Mouse (Mus musculus) MEL (cell line): Measurements from ENCODE around the gene Tmem86b. TPM values are rescaled to one million over a fixed set of nuclear protein-coding genes. Genes with fewer than 3 reads are reported as not detected.
A peak's percentile ranks its signal among the peaks of the same experiment; 100 is the strongest.

Experiments used
- DNase-seq: peaks from one replicate; pipeline ENCODE4 v3.0.0; 2011; ENCODE audit warnings: low read depth, low spot score
- H3K27ac ChIP-seq: 2 replicates; pipeline ENCODE4 v1.5.1; 2012; ENCODE audit warnings: low read depth, mild to moderate bottlenecking, control low read depth, low read length, moderate library complexity; ENCODE audit not compliant: control insufficient read depth
- H3K27me3 ChIP-seq, 2 experiments: fragments of 150-350 bp in 1 of 2; sonication (generic) in 1 of 2; 2 replicates each; pipeline ENCODE4 v1.6.1; 2012; ENCODE audit warnings: low read length in 2 of 2, mild to moderate bottlenecking in 2 of 2, improper control_type of control experiment in 1 of 2, moderate library complexity in 1 of 2; ENCODE audit not compliant: insufficient read depth in 2 of 2, control insufficient read depth in 1 of 2
- H3K36me3 ChIP-seq, 2 experiments: 2 replicates each; pipeline ENCODE4 v1.6.1; 2012 to 2014; ENCODE audit warnings: low read length in 2 of 2, improper control_type of control experiment in 1 of 2, inconsistent platforms in 1 of 2, mild to moderate bottlenecking in 1 of 2; ENCODE audit not compliant: insufficient read depth in 2 of 2, control insufficient read depth in 1 of 2
- H3K4me1 ChIP-seq, 2 experiments: fragments of 150-350 bp in 1 of 2; sonication (generic) in 1 of 2; 2 replicates each; pipeline ENCODE4 v1.6.1; 2012; ENCODE audit warnings: low read length in 2 of 2, improper control_type of control experiment in 1 of 2, mild to moderate bottlenecking in 1 of 2; ENCODE audit not compliant: insufficient read depth in 2 of 2, control insufficient read depth in 1 of 2
- H3K4me3 ChIP-seq, 2 experiments: fragments of 150-350 bp in 1 of 2; sonication (generic) in 1 of 2; 2 replicates each; pipeline ENCODE4 v1.5.1; 2012; ENCODE audit warnings: low read depth in 2 of 2, low read length in 2 of 2, mild to moderate bottlenecking in 2 of 2, moderate library complexity in 2 of 2, control low read depth in 1 of 2, improper control_type of control experiment in 1 of 2; ENCODE audit not compliant: control insufficient read depth in 1 of 2, insufficient read depth in 1 of 2
- H3K79me2 ChIP-seq: 2 replicates; pipeline ENCODE4 v1.6.1; 2012; ENCODE audit warnings: mild to moderate bottlenecking, low read length, moderate library complexity; ENCODE audit not compliant: control insufficient read depth, poor library complexity, insufficient read depth
- H3K9ac ChIP-seq: 2 replicates; pipeline ENCODE4 v1.6.1; 2012; ENCODE audit warnings: low read depth, mild to moderate bottlenecking, control low read depth, low read length, moderate library complexity; ENCODE audit not compliant: control insufficient read depth, poor library complexity, severe bottlenecking
- H3K9me3 ChIP-seq: fragments of 150-350 bp; sonication (generic); replicated peaks from 2 replicates; pipeline ENCODE4 v1.6.1; 2012; ENCODE audit warnings: mild to moderate bottlenecking, low read length, improper control_type of control experiment, moderate library complexity; ENCODE audit not compliant: insufficient read depth
- CHD2 ChIP-seq: IDR thresholded peaks from 2 replicates; pipeline ENCODE4 v1.6.1; 2011; ENCODE audit warnings: low read length, improper control_type of control experiment
- CTCF ChIP-seq, 3 experiments: IDR thresholded peaks in 2 of 3; conservative IDR thresholded peaks in 1 of 3; 2 replicates each; pipeline ENCODE4 v1.5.1; 2011 to 2012; ENCODE audit warnings: low read length in 3 of 3, low read depth in 2 of 3, mild to moderate bottlenecking in 2 of 3, improper control_type of control experiment in 1 of 3, inconsistent platforms in 1 of 3, mixed read lengths in 1 of 3, moderate library complexity in 1 of 3; ENCODE audit not compliant: control insufficient read depth in 1 of 3, insufficient read depth in 1 of 3, poor library complexity in 1 of 3, severe bottlenecking in 1 of 3
- EP300 ChIP-seq, 2 experiments: IDR thresholded peaks; 2 replicates each; pipeline ENCODE4 v1.6.1; 2011; ENCODE audit warnings: improper control_type of control experiment in 2 of 2, low read length in 2 of 2, low read depth in 1 of 2, mild to moderate bottlenecking in 1 of 2
- GABPA ChIP-seq: IDR thresholded peaks from 2 replicates; pipeline ENCODE4 v1.6.1; 2012; ENCODE audit warnings: low read depth, mild to moderate bottlenecking, inconsistent platforms, low read length, improper control_type of control experiment, moderate library complexity
- HCFC1 ChIP-seq: IDR thresholded peaks from 2 replicates; pipeline ENCODE4 v1.6.1; 2012; ENCODE audit warnings: low read depth, mild to moderate bottlenecking, inconsistent platforms, low read length, improper control_type of control experiment, moderate library complexity
- MAX ChIP-seq: IDR thresholded peaks from 2 replicates; pipeline ENCODE4 v1.6.1; 2011; ENCODE audit warnings: low read length, improper control_type of control experiment
- MXI1 ChIP-seq: IDR thresholded peaks from 2 replicates; pipeline ENCODE4 v1.6.1; 2011; ENCODE audit warnings: mild to moderate bottlenecking, low read depth, low read length, improper control_type of control experiment
- MYB ChIP-seq: IDR thresholded peaks from 2 replicates; pipeline ENCODE4 v1.6.1; 2011; ENCODE audit warnings: mild to moderate bottlenecking, low read depth, low read length, improper control_type of control experiment
- MYC ChIP-seq: IDR thresholded peaks from 2 replicates; pipeline ENCODE4 v1.6.1; 2011; ENCODE audit warnings: low read depth, mild to moderate bottlenecking, low read length, improper control_type of control experiment, moderate library complexity
- NELFE ChIP-seq: IDR thresholded peaks from 2 replicates; pipeline ENCODE4 v1.6.1; 2011; ENCODE audit warnings: low read depth, low read length, improper control_type of control experiment
- NRF1 ChIP-seq: IDR thresholded peaks from 2 replicates; pipeline ENCODE4 v1.6.1; 2014; ENCODE audit warnings: low read depth, mild to moderate bottlenecking, inconsistent platforms, low read length, improper control_type of control experiment, moderate library complexity; ENCODE audit not compliant: poor library complexity, insufficient read depth, severe bottlenecking
- POLR2A ChIP-seq, 2 experiments: IDR thresholded peaks; 2 replicates each; pipeline ENCODE4 v1.6.1; 2011 to 2012; ENCODE audit warnings: low read length in 2 of 2, mild to moderate bottlenecking in 2 of 2, control low read depth in 1 of 2, improper control_type of control experiment in 1 of 2, low read depth in 1 of 2, moderate library complexity in 1 of 2; ENCODE audit not compliant: control insufficient read depth in 1 of 2, insufficient read depth in 1 of 2, poor library complexity in 1 of 2
- POLR2AphosphoS2 ChIP-seq: IDR thresholded peaks from 2 replicates; pipeline ENCODE4 v1.6.1; 2011; ENCODE audit warnings: low read length, improper control_type of control experiment
- POLR2AphosphoS5 ChIP-seq: IDR thresholded peaks from 2 replicates; pipeline ENCODE4 v1.6.1; 2012; ENCODE audit warnings: low read depth, borderline replicate concordance, mild to moderate bottlenecking, inconsistent platforms, low read length, moderate library complexity, mixed read lengths
- RCOR1 ChIP-seq: IDR thresholded peaks from 2 replicates; pipeline ENCODE4 v1.6.1; 2012; ENCODE audit warnings: low read depth, mild to moderate bottlenecking, inconsistent platforms, low read length, improper control_type of control experiment
- SMC3 ChIP-seq: IDR thresholded peaks from 2 replicates; pipeline ENCODE4 v1.6.1; 2011; ENCODE audit warnings: low read depth, low read length, improper control_type of control experiment
- TAL1 ChIP-seq: IDR thresholded peaks from 2 replicates; pipeline ENCODE4 v1.6.1; 2012; ENCODE audit warnings: mild to moderate bottlenecking, inconsistent platforms, low read length, moderate library complexity, mixed read lengths
- TBP ChIP-seq: IDR thresholded peaks from 2 replicates; pipeline ENCODE4 v1.8.0; 2011; ENCODE audit warnings: low read depth, low read length, improper control_type of control experiment
- UBTF ChIP-seq: IDR thresholded peaks from 2 replicates; pipeline ENCODE4 v1.6.1; 2012; ENCODE audit warnings: low read depth, mild to moderate bottlenecking, inconsistent platforms, low read length, improper control_type of control experiment, moderate library complexity, borderline replicate concordance; ENCODE audit not compliant: insufficient read depth
- USF1 ChIP-seq: IDR thresholded peaks from 2 replicates; pipeline ENCODE4 v1.6.1; 2014; ENCODE audit warnings: low read depth, mild to moderate bottlenecking, inconsistent platforms, low read length, improper control_type of control experiment, moderate library complexity
- USF2 ChIP-seq, 2 experiments: IDR thresholded peaks; 2 replicates each; pipeline ENCODE4 v1.6.1; 2011 to 2012; ENCODE audit warnings: improper control_type of control experiment in 2 of 2, low read length in 2 of 2, borderline replicate concordance in 1 of 2, inconsistent platforms in 1 of 2, low read depth in 1 of 2, mild to moderate bottlenecking in 1 of 2; ENCODE audit not compliant: insufficient read depth in 1 of 2
- polyA plus RNA-seq, 2 experiments: library from polyadenylated mRNA; stranded (reverse) in 1 of 2; unstranded in 1 of 2; fragments of >175 nt in 1 of 2; fragments of >200 nt in 1 of 2; gene quantifications; 2 replicates each; pipeline versions ENCODE4 v1.2.1 to v1.2.4; 2012; ENCODE audit warnings: low replicate concordance in 2 of 2, low read depth in 1 of 2; ENCODE audit not compliant: insufficient read length in 2 of 2, insufficient read depth in 1 of 2, missing spikeins in 1 of 2
- total RNA-seq: library from RNA; depleted of rRNA; stranded (reverse); fragments of 300-350 nt; gene quantifications from 2 replicates; pipeline ENCODE4 v1.2.3, GENCODE M21; 2012

Gene Tmem86b
- total and polyA plus RNA-seq, 3 experiments: 10.2 to 31.6 TPM; not detected in 1

- TF ChIP-seq POLR2A (IDR thresholded peaks at IDR 0.05; ENCODE audit: control insufficient read depth in 1 of 2, insufficient read depth in 1 of 2, low read depth in 1 of 2, low read length in 2 of 2, poor library complexity in 1 of 2) (peak; percentile 75 to 96), MYB (no peak), NELFE (peak; percentile 84), TBP (peak; percentile 56), UBTF (peak; percentile 9; the same call in 1 of the 2 replicates), GABPA (no peak), CHD2 (no peak), HCFC1 (peak; percentile 85), USF1 (peak; percentile 54), TAL1 (no peak), USF2 (IDR thresholded peaks at IDR 0.05; ENCODE audit: borderline replicate concordance in 1 of 2, insufficient read depth in 1 of 2, low read depth in 1 of 2, low read length in 2 of 2) (no peak)
Measured at GRCm38 (mm10) chr7:4658912-4659551, 27.8 kb upstream of the Tmem86b start, which contains the start of gene Ppp6r1 (continued).

- no peaks in the 10 kb centered on the region for H3K27me3 ChIP-seq
- peaks cover 0 to 37% of the 10 kb centered on the region in 2 experiments; a peak in 2 of 4 replicates for H3K36me3 ChIP-seq
- TF ChIP-seq NRF1 (peak; percentile 66), HCFC1 (no peak), CHD2 (no peak), UBTF (peak; percentile 53; the same call in 1 of the 2 replicates)
- DNase-seq: peak; percentile 52
- H3K79me2 ChIP-seq: peaks cover 48% of the 10 kb centered on the region
- H3K4me1 ChIP-seq: peaks cover 20 to 23% of the 10 kb centered on the region in 2 experiments
- peak overlapping the region; percentile 86 for H3K9ac ChIP-seq
- H3K9me3 ChIP-seq: no peaks in the 10 kb centered on the region
- H3K4me3 ChIP-seq: peak overlapping the region; percentile 79 to 85
- H3K27ac ChIP-seq: peak overlapping the region; percentile 75
Measured at GRCm38 (mm10) chr7:4658128-4658907, 27.1 kb upstream of the Tmem86b start.

- DNase-seq: no peak
- Histone ChIP-seq H3K9ac (peak overlapping the region; percentile 86), H3K79me2 (peaks cover 55% of the 10 kb centered on the region), H3K4me3 (peak overlapping the region; percentile 79 to 85), H3K27me3 (no peaks in the 10 kb centered on the region), H3K27ac (peak overlapping the region; percentile 75), H3K4me1 (peaks cover 27 to 30% of the 10 kb centered on the region in 2 experiments), H3K9me3 (no peaks in the 10 kb centered on the region), H3K36me3 (peaks cover 2 to 44% of the 10 kb centered on the region in 2 experiments; a peak in 2 of 4 replicates)
- no peak for TF ChIP-seq NELFE
- TF ChIP-seq MYC: no peak
- TF ChIP-seq POLR2AphosphoS5: no peak
- no peak for TF ChIP-seq HCFC1
- no peak for TF ChIP-seq RCOR1
- no peak for TF ChIP-seq TBP
- TF ChIP-seq SMC3: no peak
- TF ChIP-seq UBTF: no peak
- no peak for TF ChIP-seq GABPA
- no peak for TF ChIP-seq MAX
- no peak for TF ChIP-seq EP300 (IDR thresholded peaks at IDR 0.05; ENCODE audit: low read depth in 1 of 2, low read length in 2 of 2)
- TF ChIP-seq MXI1: no peak
- no peak for TF ChIP-seq POLR2AphosphoS2
- TF ChIP-seq CHD2: no peak
- no peak for TF ChIP-seq CTCF (IDR thresholded peaks at IDR 0.05 in 2 of 3, conservative IDR thresholded peaks at IDR 0.05 in 1 of 3; ENCODE audit: control insufficient read depth in 1 of 3, insufficient read depth in 1 of 3, low read depth in 2 of 3, low read length in 3 of 3, poor library complexity in 1 of 3, severe bottlenecking in 1 of 3)
Measured at GRCm38 (mm10) chr7:4657521-4658127, 26.4 kb upstream of the Tmem86b start.
